Mouse (Mus musculus) cerebellum, adult 2 months (tissue): Measurements from ENCODE around the gene Pramel6.

Experiments used
- CTCF ChIP-seq: fragments of 200-500 bp; IDR thresholded peaks from 2 replicates; pipeline ENCODE4 v1.5.1; 2011; ENCODE audit warnings: low read depth, mild to moderate bottlenecking, control low read depth, low read length, moderate library complexity, borderline replicate concordance; ENCODE audit not compliant: insufficient read depth
- POLR2A ChIP-seq: fragments of 200-500 bp; IDR thresholded peaks from 2 replicates; pipeline ENCODE4 v1.6.1; 2011; ENCODE audit warnings: low read length, control low read depth, borderline replicate concordance; ENCODE audit not compliant: insufficient read depth

DNA sequence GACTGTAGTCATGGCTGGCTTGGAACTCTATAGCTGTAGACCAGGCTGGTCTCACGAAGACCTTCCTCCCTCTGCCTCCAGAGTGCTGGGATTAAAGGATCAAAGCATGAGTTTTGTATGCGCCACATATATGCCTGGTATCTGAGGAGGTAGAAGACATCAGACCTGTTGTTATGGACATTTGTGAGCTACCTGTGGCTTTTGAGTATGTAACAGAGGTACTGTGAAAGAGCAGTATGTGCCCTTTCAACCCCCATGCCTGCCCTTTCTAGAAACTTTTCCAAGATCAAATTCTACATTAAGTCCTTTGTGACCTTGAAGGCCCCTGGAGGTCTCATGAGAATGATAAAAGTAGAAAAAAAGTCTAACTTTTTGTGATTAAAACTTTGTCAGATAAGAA is 8.7 kb downstream of the Pramel6 start:
- no peak for TF ChIP-seq CTCF
- no peak for TF ChIP-seq POLR2A
